Mouse (Mus musculus): ENCODE data around the gene Trpv3.

The Trpv3 gene

DNA sequence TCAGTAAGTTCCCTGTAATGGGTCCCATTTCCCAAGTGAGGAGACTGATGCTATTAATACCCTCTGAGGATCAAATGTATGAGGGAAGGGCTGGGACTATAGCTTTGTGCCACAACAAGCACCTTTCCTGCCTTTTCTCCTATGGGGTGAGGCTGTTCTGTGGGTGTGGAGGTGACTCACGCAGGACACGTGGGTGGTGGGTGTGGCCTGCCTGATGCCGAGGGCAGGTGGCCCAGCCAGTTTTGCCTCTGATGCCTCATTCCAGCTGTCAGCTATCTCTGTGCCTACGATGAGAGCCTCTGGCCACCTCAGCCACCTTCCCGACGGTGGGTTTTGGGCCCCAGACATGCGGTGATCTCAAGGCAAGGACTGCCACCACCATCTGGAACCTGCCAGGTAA is at the start of gene Trpv3:
Gene Trpv3 (plus strand): TSS at position 122 of the 400 bp plus-strand sequence.
- DNase-seq (ENCODE audit: low spot score in 2 of 2) = no peak

DNA sequence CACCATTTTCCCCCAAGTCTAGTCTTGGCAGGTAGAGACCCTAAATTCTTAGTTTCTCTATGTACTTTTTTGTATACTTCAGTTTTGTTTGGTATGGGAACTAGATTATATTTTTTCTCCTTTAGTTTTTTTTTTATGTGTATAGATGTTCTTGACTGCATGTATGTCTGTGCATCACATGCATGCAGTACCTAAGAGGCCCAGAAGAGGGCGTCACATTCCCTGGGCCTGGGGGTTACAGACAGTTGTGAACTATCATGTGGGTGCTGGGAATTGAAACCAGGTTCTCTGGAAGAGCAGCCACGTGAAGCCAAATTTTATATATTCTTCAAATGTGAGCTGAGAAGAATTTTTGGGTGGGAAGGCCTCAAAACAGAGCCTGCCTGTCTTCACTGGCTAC is 47.5 kb upstream of the Trpv3 start:
- DNase-seq (ENCODE audit: low spot score in 2 of 2) = no peak

DNA sequence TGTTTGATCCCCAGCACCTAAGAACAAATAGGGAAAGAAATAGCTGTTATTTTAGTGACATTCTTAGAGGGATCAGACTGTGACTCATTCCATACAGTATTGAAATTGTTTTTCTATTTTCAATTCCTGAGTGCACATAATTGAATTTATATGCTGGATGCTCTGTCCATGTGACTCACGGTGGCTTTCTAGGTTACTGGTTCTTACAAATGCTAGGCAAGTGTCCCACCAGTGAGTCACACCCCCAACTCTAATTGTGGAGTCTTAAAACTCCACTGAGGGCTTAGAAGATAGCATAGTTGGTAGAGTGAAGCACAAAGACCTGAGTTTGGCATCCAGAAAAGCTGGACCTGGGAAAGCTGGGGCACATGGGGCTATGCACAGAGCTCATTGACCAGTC is 46.5 kb upstream of the Trpv3 start:
- DNase-seq (ENCODE audit: low spot score in 2 of 2) = no peak

DNA sequence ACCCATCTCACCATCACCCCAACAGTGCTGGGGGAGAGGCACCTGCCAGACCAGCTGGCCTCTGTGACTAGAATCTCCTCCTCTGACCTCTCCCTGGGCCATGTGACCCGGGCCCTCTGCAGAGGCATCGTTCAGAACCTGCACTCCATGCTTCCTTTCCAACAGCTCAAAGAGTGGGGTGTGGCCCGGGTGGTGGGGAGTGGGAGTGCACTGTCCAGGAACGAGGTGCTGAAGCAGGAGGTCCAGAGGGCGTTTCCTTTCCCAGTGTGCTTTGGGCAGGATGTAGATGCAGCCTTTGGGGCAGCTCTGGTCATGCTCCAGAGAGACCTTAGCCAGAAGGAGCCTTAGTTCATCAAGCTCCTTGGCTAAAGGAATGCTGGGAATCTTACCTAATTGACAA is 44.3 kb upstream of the Trpv3 start:
- no peak for DNase-seq (ENCODE audit: low spot score in 2 of 2)

DNA sequence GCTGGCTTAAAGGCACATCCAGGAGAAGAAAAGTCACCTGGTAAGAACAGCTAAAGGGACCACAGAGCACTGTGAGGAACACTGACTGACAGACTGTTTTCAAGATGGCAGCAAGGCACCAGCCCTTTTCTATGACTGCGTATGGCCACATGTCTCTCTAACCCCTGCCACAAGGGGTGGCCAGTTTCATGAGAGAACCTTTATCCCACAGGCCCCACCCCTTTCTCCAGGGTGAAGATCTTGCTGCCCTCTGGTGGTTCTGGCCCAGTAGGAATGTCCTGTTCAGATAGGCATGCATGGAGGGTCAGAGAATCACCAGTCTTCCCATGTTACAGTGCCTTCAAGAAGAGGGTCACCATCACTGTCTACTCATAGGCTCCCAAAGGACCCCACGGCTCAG is 43.2 kb upstream of the Trpv3 start:
- no peak for DNase-seq (ENCODE audit: low spot score in 2 of 2)

DNA sequence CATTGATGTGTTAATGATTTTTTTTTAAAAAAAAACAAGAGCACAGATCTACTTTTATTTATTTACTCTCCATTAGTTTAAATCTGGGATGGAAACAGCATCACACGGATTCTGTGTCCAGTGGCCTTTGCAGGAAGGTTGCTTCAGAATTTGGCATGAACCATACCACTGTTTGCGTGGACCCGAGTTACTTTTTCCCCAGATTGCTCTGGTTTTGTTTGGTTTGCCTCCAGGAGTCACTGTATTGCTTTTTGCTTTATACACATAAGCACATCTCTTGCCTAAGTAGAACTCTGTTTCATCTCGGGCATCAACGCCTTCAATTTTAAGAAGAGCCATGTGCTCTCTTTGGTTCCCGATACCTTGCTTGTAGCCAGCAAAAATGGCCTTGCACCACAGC is 41.3 kb upstream of the Trpv3 start:
- no peak for DNase-seq (ENCODE audit: low spot score in 2 of 2)

DNA sequence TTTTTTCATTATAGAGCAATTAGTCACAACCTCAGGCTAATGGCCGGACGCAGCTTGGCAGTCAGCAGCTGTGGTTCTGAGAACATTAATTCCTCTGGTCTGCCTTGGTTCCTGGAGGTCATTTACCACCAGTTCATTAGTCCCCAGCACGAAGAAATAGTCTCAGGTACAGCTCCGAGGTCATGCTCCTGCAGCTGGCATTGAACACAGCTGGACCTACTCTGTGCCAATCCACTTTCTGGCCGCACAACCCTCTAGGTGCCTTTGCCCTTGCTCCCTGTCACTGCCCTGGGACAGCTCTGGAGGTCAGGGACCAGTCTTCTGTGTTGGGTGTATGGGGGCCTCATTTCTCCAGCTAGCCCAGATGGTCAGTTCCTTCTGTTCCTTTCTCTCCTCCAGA is 38.3 kb upstream of the Trpv3 start:
- DNase-seq (ENCODE audit: low spot score in 2 of 2) = no peak

DNA sequence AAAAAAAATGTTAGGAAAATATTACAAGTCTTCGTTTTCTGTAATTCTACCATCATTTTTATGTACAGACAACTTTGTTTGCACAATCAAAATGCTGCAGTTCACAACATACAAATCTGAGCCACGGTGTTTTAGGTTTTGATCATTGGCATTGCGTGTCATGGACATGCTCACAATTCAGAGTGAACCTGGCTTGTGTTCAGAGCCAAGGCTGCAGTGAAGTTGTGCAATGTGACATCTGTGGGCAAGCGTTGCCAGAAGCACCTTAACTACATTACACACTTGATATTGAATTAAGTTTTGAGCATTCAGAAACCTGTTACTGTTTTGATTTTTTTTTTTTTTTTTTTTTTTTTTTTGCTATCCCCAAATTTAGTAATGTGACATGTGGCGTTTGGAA is 37.1 kb upstream of the Trpv3 start:
- no peak for DNase-seq (ENCODE audit: low spot score in 2 of 2)

DNA sequence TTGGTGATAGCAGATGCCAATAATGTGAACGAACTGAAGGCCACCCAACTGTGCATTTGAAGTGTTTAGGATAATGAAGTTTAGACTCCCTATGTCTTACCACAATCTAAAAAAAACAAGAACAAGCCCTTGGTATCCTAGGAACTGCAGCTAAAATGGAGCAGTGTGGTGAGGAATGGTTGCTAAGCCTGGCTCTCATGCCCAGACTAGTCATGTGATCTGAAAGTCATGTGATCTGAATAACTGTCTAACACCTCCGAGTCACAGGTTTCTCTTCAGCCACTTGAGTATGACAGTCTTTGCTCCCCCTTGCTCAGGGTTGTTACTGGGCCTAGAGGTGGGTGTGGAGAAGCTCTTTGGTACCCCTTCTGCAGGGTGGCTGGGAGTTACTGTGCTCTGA is 34.7 kb upstream of the Trpv3 start:
- no peak for DNase-seq (ENCODE audit: low spot score in 2 of 2)

DNA sequence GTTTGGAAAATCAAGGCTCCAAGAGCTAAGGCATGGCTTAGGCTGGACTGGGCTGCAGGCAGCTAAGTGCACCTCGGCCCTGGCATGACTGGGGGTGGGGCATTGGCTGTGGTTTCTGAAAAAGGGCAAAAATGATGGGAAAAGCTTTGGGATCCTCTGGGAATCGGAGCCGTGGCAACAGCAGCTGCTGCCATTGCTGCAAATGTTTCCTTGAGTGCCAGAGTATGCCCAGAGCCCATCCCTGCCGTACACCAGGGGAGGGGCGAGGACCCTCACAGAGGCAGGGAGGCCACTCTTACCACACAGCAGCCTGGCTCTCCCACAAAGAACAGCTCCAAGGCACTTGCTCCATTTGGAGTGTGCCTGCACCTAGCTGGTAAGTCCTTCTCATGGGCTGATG is 33.2 kb upstream of the Trpv3 start, which contains the start of gene Trpv1:
Gene Trpv1 (plus strand): TSS at position 301 of the 400 bp plus-strand sequence.
- DNase-seq (ENCODE audit: low spot score in 2 of 2) = no peak

DNA sequence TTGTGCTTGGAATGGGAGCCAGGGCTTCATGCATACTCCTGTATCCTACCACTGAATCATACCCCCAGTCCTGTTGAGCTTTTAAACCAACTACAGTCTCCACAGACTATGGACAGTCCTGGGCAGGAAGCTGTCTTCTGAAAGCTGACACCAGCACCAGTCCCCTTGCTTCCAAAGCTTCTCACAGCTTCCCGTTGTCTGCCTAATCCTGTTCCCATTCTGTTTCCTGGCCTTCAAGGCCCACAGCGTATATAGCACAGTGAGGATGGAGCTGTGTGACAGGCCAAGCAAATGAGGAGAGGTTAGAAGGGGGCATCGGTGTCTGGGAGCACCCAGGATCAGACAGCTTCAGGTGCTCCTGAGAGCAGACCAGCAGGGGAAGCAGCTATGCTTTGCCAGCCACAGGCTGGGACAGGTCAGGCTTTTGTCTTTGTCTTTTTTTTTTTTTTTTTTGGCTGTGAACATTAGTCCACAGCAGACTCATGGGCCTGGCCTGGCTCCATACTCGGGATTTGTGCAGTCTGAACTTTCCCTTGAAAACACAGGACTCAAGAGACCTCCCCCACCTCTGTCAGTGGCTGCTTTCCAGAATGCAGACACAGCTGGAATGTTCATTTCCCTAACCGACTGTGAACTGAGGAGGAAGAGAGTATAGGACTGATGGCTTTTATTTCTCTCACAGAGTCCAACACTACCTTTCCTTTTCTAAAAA is 31.0 kb upstream of the Trpv3 start:
- DNase-seq (ENCODE audit: low spot score in 2 of 2) = no peak

DNA sequence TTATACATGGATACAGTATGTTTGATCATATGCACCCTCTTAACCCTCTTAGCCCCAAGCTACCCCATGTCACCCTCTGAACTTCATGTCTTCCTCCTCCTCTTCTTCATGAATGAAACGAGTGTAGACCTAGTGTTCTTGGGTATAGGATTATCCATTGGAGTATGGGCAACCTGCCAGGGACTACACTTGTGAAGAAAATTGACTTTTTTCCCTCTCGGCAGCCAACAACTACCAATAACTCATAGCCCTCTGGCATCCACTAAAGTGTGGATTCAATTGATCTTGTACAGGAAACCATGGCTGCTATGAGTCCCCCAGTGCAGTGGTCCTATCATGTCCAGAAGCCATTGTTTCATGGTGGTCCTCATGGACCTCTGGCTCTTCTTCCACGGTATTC is 30.5 kb upstream of the Trpv3 start:
- no peak for DNase-seq (ENCODE audit: low spot score in 2 of 2)

DNA sequence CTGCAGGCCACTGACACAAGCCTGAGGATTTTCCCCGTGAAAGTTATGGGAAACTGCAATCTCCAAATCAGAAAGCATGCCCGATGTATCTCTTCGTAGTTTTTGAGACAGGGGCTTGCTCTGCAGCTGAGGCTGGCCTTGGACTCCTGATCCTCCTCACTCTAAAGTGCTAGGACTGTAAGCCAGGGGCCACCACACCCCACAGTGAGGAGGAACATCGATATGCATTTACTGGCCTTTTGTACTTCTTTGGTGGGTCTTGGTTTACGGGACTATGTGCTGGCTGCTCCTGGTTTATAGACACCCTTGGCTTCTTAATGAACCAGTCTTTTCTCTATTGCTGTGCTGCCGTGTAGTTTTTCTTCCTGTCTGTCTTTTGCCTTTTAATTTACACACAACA is 25.0 kb upstream of the Trpv3 start:
- no peak for DNase-seq (ENCODE audit: low spot score in 2 of 2)

DNA sequence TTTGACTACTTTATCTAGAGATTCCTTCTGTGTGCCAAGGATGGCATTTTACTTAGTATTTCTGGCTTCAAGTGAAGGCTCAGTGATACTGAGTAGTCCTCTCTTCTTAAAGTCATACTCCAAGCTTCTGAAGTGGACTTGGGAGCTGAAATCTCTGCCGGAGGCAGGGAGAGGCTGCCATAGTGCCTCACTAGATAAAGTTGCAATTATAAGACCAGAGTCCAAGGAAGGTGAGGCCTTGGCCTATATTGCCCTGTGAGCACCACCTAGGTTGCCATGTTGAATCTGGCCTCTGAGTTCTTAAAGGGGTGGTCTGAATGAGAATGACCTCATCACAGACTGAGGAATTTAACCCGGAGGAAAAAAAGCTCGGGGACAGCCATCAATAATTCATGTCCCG is 24.4 kb upstream of the Trpv3 start:
- no peak for DNase-seq (ENCODE audit: low spot score in 2 of 2)

DNA sequence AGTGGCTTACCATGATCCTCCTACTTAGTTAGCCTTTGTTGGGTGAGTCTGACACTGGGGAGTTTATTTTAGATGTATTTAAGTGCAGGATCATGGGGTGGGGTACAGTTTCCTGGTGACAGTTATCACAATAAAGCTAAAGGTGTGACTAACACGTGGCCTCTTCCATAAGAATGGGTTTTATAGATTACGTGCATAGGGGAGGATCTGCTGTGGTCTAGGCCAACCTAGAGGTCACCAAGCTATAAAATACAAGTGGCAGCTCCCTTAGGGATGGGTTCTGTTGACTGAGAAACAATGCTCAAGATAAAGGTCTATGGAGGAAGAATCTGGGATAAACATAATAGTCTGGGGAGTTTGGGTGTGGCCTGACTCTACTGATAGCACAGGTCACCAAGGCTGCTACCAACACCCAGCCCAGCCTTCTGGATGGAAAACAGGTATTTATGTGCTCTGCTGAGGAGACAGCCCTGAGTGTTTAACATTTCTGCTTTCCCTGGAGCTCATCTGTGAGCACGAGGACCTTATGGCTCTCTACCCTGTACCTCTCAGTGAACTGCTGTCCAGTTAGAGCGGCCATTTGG is 9.7 kb upstream of the Trpv3 start:
- no peak for DNase-seq (ENCODE audit: low spot score in 2 of 2)

DNA sequence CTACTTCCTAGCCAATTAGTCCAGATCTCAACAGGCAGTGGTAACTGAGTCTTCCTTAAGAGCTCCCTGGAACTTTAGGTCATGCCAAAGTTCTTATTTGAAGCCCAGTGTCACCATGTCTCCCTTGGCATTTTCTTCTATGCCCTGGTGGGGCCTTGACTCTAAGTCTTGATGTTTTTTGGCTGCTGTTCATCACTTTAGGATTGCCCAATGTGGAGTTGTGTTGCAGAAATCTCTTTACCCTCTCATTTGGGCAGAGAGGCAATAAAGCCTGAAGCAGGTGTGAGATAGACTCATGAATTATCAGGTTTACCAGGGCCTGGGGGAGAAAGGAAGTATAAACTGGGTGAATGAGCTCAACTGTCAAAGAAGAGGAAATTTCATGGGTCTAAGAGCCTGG is 8.5 kb upstream of the Trpv3 start:
- DNase-seq (ENCODE audit: low spot score in 2 of 2) = no peak

DNA sequence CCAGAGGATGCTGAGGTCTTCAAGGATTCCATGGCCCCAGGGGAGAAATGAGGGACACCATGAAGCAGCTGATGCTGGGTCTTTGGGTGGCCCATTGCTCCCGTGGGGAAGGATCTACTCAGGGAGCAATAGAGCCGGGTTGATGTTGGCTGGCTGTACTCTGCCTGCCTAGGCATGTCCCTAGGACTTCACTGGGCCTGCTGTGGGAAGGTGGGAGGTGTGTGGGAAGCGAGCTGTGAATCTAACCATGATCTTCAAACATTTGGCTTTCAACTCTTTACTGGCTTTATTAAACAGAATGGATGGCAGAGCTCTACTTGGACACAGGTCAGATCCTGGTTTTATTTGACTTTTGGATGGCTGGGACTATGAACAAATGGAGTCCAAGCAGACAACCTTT is 6.7 kb upstream of the Trpv3 start:
- no peak for DNase-seq (ENCODE audit: low spot score in 2 of 2)

DNA sequence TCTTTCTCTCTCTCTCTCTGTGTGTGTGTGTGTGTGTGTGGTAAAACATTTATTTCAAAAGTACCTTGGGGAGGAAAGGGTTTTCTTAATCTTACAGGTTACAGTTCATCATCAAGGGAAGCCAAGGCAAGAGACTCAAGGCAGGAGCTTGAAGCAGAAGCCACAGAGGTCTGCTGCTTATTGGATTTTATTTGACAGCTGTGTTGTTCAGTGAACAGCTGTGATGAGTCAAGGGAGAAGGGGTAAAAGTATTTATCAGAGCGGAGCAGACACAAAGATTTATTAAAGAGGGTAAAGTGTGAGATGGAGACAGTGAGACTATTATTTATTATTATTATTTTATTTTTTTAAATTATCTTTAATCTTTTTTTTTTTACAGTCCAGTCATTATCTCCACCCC is 5.8 kb upstream of the Trpv3 start:
- DNase-seq (ENCODE audit: low spot score in 2 of 2) = no peak

DNA sequence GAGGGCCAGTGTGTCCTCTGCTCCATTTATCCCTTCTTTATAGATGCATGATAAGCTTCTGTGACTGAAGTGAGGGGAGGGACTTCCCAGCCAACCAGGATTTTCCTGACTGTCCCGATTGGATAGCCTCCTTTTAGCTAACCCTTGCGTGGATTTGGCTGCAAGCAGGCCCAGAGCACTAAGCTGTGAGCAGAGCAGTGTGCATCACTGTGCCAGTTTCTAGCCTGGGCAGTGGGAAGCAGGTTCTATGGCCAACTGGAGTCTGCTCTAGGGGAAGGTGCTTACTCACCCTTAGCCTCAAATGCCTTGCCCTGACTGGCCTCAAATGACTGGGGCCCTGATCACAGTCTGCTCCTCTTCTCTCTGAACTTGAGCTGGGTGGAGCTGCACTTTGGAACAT is 7.6 kb downstream of the Trpv3 start:
- DNase-seq (ENCODE audit: low spot score in 2 of 2) = no peak

DNA sequence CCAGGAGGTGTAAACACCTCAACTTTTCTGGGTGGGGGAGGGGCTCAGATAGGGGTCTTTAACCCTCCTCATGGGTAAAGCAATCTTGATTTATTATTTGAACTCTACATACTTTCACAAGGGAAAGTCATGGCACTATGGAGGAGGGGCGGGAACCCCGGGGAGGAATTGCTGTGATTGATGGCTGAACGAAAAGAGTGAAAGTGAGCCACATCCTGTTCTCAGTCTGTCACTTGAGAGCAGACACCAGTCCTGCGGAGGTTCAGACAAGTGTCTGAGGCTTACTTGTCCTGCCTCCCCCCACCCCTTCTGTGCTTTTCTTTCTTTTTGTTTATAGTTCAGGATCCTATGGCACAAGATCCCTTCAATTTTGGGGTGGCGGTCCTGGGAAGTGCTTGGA is 13.5 kb downstream of the Trpv3 start:
- DNase-seq (ENCODE audit: low spot score in 2 of 2) = no peak

DNA sequence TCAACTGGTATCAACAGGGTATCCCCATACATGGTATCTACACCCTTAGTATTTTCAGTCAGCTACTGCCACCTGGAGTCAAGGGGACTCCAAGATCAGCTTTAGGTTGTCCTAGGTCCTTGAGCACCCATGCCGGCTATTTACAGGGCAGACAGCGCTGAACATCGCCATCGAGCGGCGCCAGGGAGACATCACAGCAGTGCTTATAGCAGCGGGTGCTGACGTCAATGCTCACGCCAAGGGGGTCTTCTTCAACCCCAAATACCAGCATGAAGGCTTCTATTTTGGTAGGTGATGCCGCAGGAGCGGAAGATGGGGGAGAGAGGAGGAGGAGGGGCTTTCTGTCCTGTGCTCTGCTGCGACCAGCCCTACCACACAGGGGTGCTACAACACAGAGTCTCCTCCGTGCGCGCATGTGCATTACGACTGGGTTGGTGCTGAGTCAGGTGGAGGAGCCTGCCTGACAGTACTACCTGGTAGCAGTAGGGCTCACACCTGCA is 14.4 kb downstream of the Trpv3 start:
- peak; percentile 39 to 53 for DNase-seq (ENCODE audit: low spot score in 2 of 2)

DNA sequence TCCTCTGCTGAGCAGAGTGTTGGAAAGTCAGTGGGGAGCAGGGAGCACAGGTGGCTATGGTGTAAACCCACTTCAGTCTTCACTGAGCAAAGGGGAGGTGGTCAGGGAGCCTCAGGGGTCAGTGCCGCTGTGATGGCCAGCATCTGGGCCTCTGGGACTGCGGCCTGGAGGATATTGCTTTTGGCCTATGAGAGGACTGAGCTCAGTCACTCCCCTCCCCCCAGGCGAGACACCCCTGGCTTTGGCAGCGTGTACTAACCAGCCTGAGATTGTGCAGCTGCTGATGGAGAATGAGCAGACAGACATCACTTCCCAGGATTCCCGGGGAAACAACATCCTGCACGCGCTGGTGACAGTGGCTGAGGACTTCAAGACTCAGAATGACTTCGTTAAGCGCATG is 16.2 kb downstream of the Trpv3 start:
- DNase-seq (ENCODE audit: low spot score in 2 of 2) = no peak

DNA sequence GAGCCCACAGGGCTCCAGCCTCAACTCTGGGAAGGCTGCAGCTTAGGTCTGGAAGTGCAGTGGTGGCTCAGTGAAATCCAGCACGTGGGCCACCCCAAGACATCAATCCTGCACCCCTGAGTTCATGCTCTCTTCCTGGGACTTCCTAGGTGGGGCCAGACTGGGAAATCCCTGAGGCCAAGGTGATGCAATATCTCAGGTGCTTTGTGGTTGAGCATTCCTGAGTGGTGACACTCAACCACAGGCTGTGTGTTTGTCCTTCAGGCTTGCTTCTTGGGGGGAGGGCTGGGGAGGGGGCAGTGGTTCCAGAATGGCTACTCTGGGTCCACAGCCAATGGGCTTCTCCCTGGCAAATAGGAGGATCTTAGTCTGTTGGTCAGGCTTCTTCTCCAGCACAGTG is 16.7 kb downstream of the Trpv3 start:
- no peak for DNase-seq (ENCODE audit: low spot score in 2 of 2)

DNA sequence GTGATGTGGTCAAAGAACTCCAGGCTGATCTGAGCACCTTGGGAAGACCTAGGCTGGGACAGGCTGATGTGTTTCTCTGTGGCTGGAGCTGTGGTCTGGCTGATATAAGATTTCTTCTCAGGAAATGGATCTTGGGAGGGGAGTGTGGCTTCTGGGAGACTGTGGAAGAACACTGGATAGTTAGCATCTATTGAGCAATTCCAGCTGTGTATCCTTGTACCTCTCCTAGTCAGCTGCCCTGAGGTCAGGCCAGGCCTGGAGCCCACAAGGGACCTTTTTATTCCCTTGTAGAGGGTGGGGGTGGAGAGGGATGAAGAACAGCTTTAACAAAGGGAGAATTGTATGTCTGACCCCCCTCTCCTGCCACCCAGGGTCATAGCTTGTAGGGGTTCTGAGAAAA is 17.2 kb downstream of the Trpv3 start:
- DNase-seq (ENCODE audit: low spot score in 2 of 2) = no peak

All from cerebellum, postnatal 4 days (tissue).